Mouse (Mus musculus) forelimb bud, embryonic 11.5 days (tissue): ENCODE data around the gene Gm12248.

Source experiments
- DNase-seq: peaks from one replicate; pipeline ENCODE4 v3.0.0-alpha.2; 2012; ENCODE audit warnings: low read depth, low spot score

Gm12248 gene

GRCm38 (mm10) chr11:58093021-58093528 is at the start of gene Gm12248:
TSS of gene Gm12248 (minus strand) at chr11:58093134.
- peak; percentile 43 for DNase-seq

DNA sequence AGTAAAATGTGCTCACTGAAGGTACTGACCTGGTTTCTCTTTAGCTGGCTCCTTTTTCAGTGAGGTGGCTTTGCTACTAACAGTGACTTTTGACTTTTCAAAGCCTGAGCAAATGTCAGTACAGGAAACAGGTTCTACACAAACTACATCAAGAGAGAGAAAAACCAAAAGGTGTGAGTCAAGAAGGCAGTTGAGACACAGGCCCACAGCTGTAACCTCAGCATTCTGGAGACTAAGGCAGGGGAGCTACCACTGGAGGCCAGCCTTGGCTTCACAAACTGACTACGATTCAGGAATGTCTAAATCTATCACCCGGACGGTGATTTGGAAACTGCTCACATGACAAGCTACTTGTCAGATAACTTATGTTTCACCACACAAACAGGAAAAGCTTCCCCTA is 46.5 kb upstream of the Gm12248 start:
- no peak for DNase-seq

GRCm38 (mm10) chr11:58138821-58139220 is 45.9 kb upstream of the Gm12248 start:
- DNase-seq, result no peak

GRCm38 (mm10) chr11:58136677-58137076 is 43.7 kb upstream of the Gm12248 start:
- no peak for DNase-seq

DNA sequence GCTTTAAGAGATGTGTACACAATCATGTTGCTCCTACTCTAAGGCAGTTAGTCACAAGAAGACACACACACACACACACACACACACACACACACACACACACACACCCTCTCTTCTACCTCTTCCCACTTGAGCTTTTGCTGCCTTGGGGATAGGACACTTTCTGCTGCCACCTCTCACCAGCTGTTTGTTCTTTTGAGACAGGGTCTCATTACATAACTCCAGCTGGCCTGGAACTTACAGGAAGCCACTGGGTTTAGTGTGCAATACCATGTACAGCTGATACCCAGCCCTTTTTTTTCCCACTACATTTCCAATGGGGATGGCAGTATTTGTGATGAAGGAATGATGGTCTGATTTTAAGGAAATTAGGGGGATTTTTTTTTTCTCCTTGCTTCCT is 42.4 kb upstream of the Gm12248 start:
- DNase-seq, result no peak

DNA sequence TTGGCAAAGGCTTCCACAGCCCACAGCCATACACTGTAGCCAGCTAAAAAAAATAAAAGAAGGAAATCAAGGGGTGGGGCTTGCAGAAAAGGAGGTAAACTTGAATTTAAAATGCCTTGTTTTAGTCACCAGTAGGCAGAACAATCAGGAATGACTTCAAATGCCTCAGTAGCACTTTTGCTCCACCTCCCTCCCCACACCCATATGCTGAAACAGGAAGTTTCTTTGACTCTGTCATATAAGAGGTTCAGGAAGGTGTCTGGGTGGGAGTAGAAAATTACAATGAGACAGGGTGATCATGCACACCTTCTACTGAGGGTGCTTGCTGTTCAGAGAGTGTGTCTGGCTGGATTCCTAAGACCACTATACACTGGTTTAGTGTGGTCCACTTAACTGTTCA is 41.9 kb upstream of the Gm12248 start:
- no peak for DNase-seq

- DNase-seq, result no peak
Observed at GRCm38 (mm10) chr11:58132026-58132425, 39.1 kb upstream of the Gm12248 start.

- no peak for DNase-seq
Observed at GRCm38 (mm10) chr11:58129302-58129843, 36.4 kb upstream of the Gm12248 start.

DNA sequence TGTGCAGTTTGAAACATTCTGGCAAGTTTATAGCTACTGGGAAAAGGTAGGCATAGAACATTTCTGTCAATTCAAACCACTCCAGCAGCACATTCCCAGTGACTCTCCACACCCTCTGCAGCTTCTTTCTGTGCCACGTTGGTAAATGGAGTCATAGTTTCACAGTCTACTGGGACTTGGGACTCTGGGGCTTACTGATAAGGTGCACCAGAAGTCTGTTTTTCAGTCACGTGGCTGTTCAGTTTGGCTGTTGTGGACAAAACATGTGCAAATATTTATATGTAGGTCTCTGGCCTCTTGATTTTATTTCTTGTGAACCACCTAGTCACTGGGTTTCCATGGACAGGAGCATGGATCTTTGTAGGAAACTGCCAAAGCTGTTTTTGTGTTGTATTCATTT is 34.6 kb upstream of the Gm12248 start:
- no peak for DNase-seq

GRCm38 (mm10) chr11:58126397-58127160 is 33.6 kb upstream of the Gm12248 start:
- DNase-seq, result no peak

DNA sequence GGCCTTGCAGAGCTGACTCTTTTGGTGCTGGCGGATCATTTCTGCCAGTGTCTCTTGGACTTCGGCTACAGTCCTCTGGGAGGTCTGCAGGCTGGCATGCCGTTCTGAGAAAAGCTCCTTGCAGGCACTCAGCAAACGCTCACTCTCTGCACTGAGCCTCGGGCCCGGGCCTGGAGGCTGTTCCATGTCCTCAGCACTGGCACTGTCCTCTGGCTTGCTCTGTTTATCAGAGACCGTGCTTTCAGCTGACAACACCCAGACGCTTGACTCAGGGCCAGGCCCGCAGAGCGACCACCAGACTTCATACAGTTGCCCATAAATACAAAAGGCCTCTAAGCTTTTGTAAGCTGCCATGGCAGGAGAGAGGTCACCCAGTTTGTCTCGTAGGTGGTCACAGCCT is 32.1 kb upstream of the Gm12248 start:
- no peak for DNase-seq

GRCm38 (mm10) chr11:58123711-58124110 is 30.8 kb upstream of the Gm12248 start:
- DNase-seq, result no peak

DNA sequence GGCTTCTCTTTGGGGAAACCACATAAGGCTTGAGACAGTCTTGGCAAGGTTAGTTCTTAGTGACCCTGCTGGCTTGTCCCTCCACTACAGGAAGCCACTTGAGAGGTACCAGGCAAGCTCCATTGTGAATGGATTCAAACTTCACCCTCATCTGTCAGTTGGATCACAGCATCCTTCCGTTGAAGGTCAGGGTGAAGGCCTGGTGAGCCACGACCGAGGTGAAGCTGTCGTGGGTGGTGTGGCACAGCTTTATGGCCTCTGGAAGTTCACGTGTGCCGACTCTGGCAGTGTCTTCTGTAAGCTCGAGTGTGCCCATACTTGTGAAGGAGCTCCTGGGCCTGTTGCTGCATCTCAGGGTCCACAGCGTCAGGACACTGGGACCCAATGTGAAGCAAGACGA is 28.4 kb upstream of the Gm12248 start:
- DNase-seq, result no peak

DNA sequence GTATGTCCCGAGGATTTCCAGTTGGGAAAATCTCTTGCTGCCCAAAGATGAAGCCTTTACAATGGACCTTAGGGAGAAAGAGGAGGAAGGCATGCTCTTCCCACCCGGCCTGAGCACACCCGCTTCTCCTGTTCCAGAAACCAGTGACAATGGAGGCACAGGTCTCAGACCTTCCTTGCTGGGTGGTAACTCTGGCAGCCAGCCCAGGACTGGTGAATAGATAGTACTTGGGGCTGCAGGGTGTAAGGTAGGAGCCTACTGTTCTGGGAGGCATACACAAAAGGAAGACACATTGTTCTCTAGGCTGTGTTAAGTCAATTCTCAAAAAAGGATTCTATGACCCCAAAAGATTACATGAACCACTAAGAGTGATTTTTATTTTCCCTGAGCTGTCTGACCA is 27.7 kb upstream of the Gm12248 start:
- no peak for DNase-seq

DNA sequence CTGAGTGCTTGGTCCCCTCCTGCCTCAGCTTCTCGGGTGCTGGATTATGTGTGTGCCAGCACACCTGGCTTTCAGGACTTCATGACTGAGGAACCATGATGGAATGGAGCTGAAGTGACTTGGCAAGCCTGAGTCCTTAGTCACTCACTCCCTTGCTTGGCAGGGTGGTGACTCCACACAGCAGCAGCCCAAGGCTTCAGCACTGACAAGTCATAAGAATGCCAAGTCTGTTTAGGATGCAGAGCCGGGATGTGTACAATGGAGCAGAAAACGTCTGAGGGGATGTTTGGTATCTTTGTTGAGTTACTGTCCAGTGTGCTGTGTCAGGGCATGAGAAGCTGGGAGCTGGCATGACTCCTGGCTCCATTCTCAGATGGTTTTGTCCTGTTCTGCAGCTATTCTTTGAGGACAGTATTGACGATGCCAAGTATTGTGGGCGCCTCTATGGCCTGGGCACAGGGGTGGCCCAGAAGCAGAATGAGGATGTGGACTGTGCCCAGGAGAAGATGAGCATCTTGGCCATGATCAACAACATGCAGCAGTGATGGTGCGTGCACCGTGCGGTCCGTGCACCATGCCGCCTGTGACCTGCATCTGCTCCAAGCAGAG is 24.2 kb upstream of the Gm12248 start:
- no peak for DNase-seq

DNA sequence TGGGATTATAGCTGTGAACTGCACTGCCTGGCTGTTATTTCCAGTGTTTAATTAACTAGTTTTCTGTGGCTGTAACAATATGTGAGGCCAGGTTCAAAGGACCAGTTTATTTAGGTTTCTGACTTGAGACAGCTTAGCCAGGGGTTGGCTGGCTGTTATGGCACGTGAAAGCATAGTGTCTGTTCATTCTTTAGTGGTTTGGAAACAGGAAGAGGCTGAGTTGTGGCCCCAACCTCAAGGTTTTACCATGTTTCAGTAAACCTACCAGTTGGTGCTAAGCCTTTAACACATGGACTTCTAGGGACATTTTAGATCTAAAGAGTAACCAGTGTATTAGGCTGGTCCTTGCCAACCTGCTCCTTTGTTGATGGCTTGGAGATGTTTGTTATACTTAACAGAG is 23.6 kb upstream of the Gm12248 start:
- DNase-seq, result no peak

DNA sequence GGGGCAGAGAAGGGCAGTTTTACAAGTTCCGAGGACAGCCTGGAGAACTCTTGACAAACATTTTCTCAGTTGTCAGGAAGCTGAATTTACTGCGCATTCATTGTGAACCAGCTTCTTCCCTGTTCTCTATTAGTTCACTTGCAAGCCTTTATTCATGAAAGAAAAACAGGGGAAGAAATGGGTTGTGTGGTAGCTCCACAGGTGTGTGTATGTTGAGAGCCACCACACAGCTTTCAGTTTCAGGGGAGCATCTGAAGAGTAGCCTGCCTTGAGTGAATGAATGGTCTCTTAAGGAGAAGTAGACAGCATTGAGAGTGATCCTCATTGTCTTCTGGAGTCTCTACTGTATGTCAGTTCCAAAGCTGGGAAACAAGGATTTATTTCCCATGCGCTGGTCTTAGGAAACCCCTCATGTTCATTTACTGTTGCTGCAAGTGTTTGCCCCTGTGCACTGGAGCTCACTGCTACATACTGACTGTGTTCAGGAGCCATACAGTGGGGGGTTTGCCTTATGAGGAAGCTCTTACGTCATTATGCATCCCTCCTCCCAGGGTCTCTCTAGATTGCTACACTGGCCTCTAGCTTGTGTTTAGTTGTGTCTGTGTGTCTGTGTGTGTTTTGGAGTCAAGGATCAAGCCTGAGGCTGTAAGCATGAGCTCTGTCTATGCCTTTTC is 14.9 kb upstream of the Gm12248 start:
- no peak for DNase-seq

DNA sequence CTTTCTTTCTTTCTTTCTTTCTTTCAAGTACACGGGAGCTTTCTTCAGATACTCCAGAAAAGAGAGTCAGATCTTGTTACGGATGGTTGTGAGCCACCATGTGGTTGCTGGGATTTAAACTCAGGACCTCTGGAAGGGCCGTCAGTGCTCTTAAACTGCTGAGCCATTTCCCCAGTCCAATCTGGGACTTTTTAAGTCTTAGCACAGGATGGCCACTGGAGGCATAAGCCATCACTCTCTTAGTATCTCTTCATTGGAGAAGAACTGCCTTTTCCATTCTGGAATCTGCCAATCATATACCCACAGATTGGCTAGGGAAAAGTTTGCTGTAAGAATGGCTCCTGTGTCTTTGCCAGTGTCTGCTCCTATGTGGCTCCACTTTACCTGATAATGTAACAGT is 14.1 kb upstream of the Gm12248 start:
- no peak for DNase-seq

DNA sequence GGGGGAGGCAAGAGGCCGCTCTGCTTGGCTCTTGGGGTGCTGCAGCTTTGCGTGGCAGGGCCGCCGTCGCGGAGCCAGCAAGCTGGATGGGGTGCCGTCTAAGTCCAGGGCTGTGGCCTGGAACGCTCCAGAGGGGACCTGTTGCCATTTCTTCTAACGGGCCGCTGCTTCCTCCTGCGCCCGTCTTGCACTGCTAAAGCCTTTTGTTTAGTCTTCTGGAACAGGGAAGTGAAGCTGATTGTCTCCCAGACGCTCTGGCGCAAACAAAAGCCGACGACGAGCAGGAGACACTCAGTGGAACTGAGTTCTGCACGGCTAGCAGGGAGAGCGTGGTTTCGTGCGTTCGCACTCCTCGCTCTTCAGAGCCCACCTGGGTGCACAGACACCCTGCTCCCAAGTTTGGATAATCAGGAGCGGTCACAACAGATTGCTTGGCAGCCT is 11.4 kb upstream of the Gm12248 start:
- DNase-seq, result no peak

DNA sequence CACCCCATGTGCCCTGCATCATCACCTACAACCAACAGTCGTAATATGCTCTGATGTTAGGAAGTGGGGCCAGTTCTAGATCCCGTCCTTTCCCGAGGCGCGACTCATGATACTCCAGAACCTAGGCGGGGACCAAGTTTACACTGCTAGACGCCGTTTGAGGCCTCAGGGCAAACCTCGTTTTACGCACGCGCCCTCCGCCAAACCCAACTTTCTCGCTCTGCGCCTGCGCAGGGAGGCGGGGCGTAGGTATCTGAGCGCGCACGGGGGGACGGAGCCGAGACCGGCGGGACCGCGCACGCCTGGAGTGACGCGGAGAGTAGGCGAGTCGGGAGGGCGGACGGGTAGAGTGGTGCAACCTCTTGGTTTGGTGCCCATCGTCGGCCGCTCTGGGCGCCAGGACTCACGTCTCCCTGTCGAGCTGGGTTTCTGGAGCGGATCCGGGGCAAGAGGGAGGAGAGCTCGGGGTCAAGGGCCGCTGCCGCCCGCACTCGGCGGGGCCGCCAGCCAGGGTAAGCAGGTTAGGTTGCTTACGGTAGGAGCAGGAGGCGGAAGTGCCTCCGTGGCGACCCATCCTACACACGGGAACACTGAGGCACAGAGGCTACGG is 10.9 kb upstream of the Gm12248 start, which contains the start of gene Cnot8:
TSS of gene Cnot8 (plus strand) at position 457 of the 610 bp plus-strand sequence.
- peak; percentile 98 for DNase-seq

DNA sequence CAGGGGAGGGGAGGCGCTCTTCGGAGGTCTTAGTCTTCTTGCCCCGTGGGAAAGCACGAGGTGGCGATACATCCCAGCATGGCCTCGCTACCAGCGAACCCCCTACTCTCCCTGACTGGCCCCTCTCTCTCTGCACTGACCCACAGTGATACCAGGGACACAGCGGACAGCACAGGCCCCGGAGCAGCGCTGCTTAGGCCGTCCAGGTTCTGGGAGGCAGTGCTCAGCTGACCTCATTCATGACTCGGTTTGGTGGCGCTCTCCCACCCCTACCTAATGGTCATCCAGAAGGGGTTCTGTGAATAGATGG is 10.4 kb upstream of the Gm12248 start:
- no peak for DNase-seq
